Mouse (Mus musculus) R1 (cell line): ENCODE results near the gene Sva.

Experiments
- DNase-seq: peaks from one replicate; pipeline ENCODE4 v3.0.0-alpha.2; 2018; ENCODE audit warnings: low read depth, low spot score

The Sva gene

DNA sequence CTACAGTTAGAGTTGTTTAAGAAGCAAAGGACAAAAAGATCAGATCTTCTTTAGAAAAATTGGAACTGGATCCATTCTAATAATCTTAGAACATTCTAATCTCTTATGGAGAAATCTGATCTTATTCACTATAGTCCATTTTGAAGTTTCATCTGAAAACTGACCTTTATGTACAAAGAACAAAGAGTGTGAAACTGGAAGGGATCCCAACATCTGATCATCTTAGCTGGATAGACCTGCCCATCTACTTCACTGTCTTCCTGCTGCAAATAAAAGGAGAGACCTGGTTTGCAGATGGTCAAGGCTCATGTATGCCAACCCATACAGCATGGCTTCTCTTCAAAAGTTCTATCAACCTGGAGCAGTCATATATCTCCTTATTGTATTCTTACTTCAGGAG is at the start of gene Sva:
TSS of gene Sva (plus strand) at position 301 of the 400 bp plus-strand sequence.
- no peak for DNase-seq
